Mouse (Mus musculus): ENCODE measurements around the gene Rad54l. TPM values are rescaled to one million over a fixed set of nuclear protein-coding genes. Genes with fewer than 3 reads are reported as not detected.
A peak's percentile ranks its signal among the peaks of the same experiment; 100 is the strongest.

Gene Rad54l
- total RNA-seq (2021) (under 1 TPM; 0.58 to 0.62 TPM), polyA plus RNA-seq (2012; rRNA removed) (0.45 and 0.46 TPM in 2 replicates)
- long read RNA-seq, partial matches to known transcripts, result 0 of 1 reads
- long read RNA-seq, other reads (novel, unspliced or antisense), result 1 of 1 reads

DNA sequence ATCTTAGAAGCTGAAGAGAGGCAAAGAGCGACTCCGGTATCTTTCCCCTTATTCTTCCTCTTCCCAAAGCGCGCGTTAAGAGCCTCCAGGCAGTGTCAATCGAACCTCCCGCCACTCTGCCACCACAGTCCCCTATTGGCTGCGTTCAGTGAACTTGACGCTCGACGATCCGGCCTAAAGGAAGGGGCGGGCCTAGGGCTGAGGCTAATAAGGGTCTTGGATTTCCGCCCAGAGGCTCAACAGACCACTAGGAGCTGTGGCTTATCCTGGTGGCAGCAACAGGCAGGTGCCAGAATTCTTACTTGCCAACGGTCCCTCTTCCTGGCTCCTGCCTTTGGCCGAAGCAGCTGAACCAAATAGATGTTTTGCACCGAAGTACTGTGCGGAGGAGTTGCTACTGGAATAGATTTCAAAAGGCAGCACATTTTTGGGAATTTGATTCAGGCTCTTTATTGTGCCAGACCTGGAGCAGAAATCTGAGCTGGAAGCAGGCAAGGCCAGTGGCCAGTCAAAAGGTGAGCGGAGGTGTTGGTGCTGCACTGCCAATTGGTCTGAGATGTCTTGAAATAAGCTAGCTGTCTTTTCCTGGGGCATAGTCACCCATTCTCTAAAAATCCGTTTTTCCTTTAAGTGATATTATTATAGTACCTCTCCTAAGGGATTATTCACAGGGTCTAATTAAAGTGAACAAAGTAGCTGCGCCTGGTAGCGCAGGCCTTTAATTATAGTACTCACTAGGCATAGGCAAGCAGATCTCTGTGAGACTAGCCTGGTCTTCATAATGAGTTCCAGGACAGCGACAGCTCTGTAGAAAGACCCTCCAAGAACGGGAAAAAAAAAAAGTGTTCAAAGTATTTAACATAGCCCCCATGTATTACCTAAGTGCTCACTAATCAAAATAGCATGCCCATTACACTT, at the start of gene Rad54l, which contains the start of gene Pomgnt1:
Gene Rad54l, minus strand, starts transcription at position 89 of the 918 bp plus-strand sequence.
Gene Pomgnt1, plus strand, starts transcription at position 239 of the 918 bp plus-strand sequence.
- peak; percentile 87 for DNase-seq

DNA sequence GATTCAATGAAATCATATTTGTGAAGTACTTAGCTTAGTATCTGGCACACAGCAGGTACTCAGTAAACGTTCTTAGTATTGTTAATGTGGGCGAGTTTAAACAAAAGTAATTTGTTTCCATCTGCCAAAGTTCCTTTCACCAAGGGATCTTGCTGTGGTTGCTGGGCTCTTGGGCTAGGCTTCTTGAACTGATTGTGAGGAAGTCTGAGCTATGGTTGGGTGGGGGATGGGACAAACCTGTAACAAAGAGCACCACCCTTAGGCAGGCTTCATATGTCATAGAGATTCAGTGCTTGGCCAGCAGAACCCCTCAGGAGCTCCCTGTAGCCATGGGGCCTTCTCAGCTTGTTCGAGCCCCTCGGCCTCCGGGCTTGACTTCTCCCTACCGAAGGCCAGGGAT, 49.6 kb upstream of the Rad54l start, which contains the start of the genes 1700042G07Rik and Gm49337:
Gene 1700042G07Rik, plus strand, starts transcription at position 301 of the 400 bp plus-strand sequence.
Gene Gm49337, plus strand, starts transcription at position 313 of the 400 bp plus-strand sequence.
- no peak for DNase-seq

GRCm38 (mm10) chr4:116169353-116169672, 45.8 kb upstream of the Rad54l start:
- no peak for DNase-seq

DNA sequence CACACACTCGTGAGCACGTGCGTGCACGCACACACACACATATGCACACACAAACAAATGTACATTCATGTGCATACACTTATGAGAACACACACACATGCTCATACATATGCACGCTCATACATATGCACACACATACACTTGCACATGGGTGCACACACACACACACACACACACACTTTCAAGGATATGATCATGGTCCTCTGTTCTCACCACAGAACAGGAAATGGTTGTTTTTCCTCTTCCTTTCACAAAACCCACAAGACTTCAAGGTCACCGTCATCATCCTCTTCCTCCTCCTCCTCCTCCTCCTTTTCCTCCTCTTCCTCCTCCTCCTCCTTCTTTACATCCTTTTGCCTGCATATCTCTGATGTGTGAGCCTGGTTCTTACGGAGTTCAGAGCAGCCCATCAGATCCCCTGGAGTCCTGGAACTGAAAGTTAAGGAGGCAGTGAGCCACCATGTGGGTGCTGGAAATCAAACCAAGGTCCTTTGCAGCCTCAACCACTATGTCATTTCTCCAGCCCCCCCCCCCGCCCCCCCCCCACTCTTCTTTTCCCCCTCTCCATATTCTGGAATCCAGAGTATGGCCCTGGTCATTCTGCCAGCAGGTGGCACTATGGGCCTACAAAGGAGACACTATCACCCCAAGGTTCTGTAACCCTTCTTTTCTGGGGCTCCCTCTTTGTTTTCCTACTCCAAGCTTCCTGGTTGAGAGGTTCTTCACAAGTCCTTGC, 45.3 kb upstream of the Rad54l start:
- peak; percentile 72 for DNase-seq

DNA sequence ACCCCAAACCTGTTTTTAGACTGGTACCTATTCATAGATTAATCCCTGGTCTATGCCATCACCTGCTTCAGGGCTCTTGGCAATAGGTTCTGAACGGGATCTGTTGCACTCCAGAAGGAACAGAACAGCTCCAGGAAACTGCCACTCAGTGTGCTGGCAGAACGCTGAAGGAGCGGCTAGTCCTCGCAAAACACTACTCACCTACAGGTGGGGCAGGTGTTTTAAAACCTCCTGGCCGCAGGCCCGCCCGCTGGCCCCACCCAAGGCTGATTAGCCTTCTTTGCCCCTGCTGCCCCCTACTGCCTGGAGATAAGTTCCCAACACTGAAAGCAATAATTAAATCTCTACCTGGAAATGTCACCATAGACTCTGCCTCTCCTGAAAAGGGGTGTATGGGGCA, 43.9 kb upstream of the Rad54l start, which contains the start of gene Tspan1:
Gene Tspan1, minus strand, starts transcription at position 198 of the 400 bp plus-strand sequence.
- no peak for DNase-seq

- no peak for DNase-seq
These were observed 42.4 kb upstream of the Rad54l start for GRCm38 (mm10) chr4:116165708-116166407.

- DNase-seq, result no peak
These were observed 41.5 kb upstream of the Rad54l start for GRCm38 (mm10) chr4:116164759-116165554.

DNA sequence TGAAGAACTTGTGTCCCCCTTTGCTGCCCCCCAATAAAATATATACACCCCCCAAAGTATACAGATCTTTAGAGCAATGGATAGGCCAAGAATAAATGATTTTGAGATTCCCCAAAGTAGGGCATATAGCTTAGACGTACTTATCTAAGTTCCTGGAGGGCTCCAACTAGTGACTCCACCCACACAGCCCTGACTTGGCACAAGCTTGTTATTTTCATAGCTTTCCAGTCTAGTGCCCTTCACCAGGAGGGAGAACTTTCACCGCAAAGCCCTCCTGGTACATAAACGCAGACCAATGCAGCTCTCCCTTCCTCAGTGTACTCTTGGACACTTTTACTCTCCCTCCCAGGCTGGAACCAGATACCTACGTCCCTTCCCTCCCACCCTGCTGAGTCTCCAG, 38.7 kb upstream of the Rad54l start:
- no peak for DNase-seq

- DNase-seq, result no peak
These were observed 37.3 kb upstream of the Rad54l start for GRCm38 (mm10) chr4:116160769-116161168.

DNA sequence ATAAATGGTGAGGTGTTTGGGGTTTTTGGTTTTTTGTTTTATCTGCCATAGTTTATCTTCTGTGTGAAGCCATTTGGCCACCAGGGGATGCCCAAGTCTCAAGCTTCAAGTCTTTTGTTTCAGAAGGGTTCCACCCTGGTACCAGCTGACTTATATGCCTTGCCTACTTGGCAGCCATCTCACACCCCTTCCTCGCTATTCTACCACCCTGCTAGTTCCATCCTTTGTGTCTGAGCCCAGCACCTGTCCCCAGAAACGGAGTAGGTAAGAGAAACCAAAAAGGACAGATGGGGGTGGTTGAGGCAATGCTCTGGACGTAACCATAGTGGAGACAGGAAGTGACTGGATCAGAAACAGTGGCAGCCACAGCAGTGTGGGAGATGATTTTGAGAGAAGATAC, 36.4 kb upstream of the Rad54l start:
- no peak for DNase-seq

- DNase-seq, result no peak
These were observed 34.4 kb upstream of the Rad54l start for GRCm38 (mm10) chr4:116157882-116158281.

DNA sequence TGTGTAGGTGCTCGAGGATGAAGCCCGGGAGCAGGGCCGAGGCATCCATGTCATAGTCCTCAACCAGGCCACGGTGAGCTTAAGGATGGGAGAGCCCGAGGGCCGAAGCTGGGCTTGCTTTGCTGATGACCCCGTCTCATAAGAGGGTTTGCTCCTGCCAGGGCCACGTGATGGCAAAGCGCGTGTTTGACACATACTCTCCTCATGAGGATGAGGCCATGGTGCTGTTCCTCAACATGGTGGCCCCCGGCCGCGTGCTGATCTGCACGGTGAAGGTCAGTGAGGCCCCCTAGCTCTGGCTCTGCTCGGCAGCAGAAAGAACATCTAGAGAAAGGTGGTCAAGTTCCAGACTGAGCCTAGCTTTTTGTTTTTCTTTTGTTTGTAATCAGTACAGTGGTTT, 29.2 kb upstream of the Rad54l start:
- no peak for DNase-seq

DNA sequence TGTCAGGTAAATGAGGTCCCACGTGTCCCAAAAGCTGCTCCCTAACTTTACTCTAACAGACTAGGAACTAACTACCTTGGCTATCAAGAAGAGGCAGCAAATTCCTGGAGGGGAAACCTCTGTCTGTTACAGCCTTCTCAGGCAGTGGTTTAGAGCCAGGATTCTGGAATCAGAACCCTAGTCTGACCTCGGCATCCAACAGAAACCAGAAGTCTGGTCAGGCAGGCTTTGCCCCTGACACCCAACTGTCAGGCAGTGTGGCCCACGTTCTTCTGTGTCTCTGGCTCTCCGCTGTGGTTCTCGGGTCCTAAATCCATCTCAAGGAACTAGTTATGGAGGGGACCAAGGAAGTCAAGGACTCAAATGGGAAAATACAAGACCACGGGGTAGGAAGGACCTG, 27.7 kb upstream of the Rad54l start, which contains the start of gene Lurap1:
Gene Lurap1, minus strand, starts transcription at position 101 of the 400 bp plus-strand sequence.
- no peak for DNase-seq

- no peak for DNase-seq
These were observed 27.4 kb upstream of the Rad54l start for GRCm38 (mm10) chr4:116150862-116151221.

- peak; percentile 87 for DNase-seq
These were observed 26.8 kb upstream of the Rad54l start for GRCm38 (mm10) chr4:116150156-116150861.

DNA sequence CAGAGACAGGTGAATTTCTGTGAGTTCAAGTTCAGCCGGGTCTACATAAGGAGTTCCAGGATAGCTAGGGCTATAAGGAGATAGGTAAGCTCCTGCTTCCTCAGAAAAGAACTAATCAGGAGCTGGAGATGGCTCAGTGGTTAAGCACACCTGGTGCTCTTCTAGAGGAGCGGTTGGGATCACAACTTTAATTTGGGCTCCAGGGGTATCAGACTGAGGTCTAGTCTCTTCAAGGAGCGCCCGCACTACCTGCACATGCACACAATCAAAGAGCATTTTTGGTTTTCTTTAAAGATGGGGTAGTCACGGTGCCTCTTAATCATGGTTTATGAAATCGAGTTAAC, 26.3 kb upstream of the Rad54l start:
- no peak for DNase-seq

GRCm38 (mm10) chr4:116143891-116144717, 20.6 kb upstream of the Rad54l start:
- DNase-seq, result peak; percentile 86

- DNase-seq, result peak; percentile 51
These were observed 19.9 kb upstream of the Rad54l start for GRCm38 (mm10) chr4:116143317-116143811.

- DNase-seq, result no peak
These were observed 18.8 kb upstream of the Rad54l start for GRCm38 (mm10) chr4:116142269-116142668.

All from adrenal gland, adult 2 months (tissue).